Mouse (Mus musculus): ENCODE data around the gene Foxred2. TPM values are rescaled to one million over a fixed set of nuclear protein-coding genes. Genes with fewer than 3 reads are reported as not detected.

Gene Foxred2
- polyA plus RNA-seq, 1 experiment from 2014 or later, result 5.6 TPM

DNA sequence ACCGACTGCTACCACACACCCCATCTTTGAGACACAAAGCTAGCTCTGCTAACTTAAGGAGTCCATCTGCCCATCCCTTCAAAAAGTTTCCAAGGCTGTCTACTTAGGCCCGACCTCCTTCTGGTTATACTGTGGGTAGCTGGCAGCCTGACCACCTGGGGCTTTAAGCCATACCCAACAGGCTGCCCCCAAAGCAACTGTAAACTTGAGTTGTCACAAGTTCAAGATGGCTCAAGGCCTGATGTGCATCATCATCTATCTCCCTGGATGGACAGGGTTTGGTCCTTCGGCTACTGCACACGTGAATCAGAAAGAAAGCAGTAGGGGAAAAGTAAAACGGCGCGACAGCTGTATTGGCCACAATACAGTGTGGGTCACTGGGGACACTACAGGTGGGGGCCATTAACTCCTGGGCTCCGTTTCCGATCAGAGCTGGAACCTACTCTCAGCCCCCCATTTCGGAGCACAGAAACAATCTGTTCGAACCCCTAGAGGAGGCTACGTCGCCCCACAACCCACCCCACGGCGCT lies 13.5 kb upstream of the Foxred2 start:
- WGBS, result 2% methylated on average over 15 of the region's 15 CpGs
- peaks cover 19% of the 10 kb centered on the region for H3K4me1 ChIP-seq
- no peaks in the 10 kb centered on the region for H3K9me3 ChIP-seq (replicated peaks)
- H3K27me3 ChIP-seq, result 0 out of 2 replicates have a peak, but pooled peaks cover 3% of the 10 kb centered on the region
- ATAC-seq (replicated peaks; ENCODE audit: low FRiP score), result no peak; the same call in 1 of the 2 replicates
- peak overlapping the region; percentile 89 for H3K9ac ChIP-seq
- peak overlapping the region; percentile 89 for H3K4me3 ChIP-seq (replicated peaks)
- H3K27ac ChIP-seq, result peak overlapping the region; percentile 99
- H3K4me2 ChIP-seq, result peak overlapping the region; percentile 86
- H3K36me3 ChIP-seq, result peaks cover 37% of the 10 kb centered on the region

- no peak for ATAC-seq (replicated peaks; ENCODE audit: low FRiP score)
- Histone ChIP-seq H3K36me3 (peaks cover 86% of the 10 kb centered on the region), H3K4me2 (no peak overlapping the region), H3K4me3 (replicated peaks) (no peak overlapping the region), H3K9me3 (replicated peaks) (no peaks in the 10 kb centered on the region), H3K9ac (no peak overlapping the region), H3K27ac (no peak overlapping the region), H3K4me1 (peaks cover 13% of the 10 kb centered on the region), H3K27me3 (no peaks in the 10 kb centered on the region)
- 79% methylated on average over 9 of the region's 9 CpGs for WGBS
Measured at GRCm38 (mm10) chr15:77965117-77965528, 8.6 kb upstream of the Foxred2 start.

GRCm38 (mm10) chr15:77962447-77962846 lies 5.9 kb upstream of the Foxred2 start:
- no peak overlapping the region for H3K9ac ChIP-seq
- no peaks in the 10 kb centered on the region for H3K27me3 ChIP-seq
- H3K9me3 ChIP-seq (replicated peaks), result no peaks in the 10 kb centered on the region
- no peak overlapping the region for H3K27ac ChIP-seq
- no peak overlapping the region for H3K4me3 ChIP-seq (replicated peaks)
- 98% methylated on average over 5 of the region's 5 CpGs for WGBS
- no peak overlapping the region for H3K4me2 ChIP-seq
- peaks cover 3% of the 10 kb centered on the region for H3K4me1 ChIP-seq
- no peak for ATAC-seq (replicated peaks; ENCODE audit: low FRiP score)
- peaks cover 95% of the 10 kb centered on the region for H3K36me3 ChIP-seq

DNA sequence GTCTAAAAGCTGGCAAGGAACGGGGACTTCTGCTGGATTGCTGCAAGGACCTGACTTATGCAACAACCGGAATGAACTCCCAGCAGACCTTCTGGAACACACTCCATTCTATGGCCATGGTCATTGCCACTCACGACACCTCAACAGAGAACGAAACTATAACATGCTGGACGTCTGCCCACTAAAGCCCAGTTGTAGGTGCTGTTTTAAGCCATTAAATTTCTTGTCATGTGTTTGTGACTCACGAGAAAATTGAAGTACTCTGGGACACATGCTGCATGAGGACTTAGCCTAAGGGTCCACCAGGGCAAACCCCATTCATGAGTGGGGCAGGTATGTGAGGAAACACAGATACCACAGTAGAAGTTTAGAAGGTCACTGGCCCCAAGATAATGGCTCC lies 4.2 kb upstream of the Foxred2 start:
- Histone ChIP-seq H3K36me3 (peaks cover 78% of the 10 kb centered on the region), H3K27me3 (peaks cover 9% of the 10 kb centered on the region)
- WGBS, result 91% methylated on average over 6 of the region's 6 CpGs

DNA sequence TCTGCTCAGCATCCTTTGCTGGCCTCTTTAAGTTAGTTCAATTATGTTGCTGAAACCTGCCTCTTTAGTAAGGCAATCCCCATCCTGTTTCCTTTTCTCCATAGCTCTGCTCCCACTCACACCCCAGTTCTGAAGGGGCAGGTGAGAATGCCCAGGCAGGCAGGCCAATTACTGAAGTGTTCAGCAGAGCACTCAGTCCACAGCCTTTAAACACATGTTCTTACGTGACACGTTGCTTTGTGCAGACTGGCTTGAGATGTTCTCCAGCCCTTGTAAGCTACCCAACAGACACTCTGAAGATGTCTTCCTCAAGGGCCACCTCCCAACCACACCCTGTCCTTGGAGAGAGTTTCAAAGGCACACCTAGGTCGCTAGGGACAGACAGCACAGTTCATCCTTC lies 1.5 kb upstream of the Foxred2 start:
- no peak for ATAC-seq (replicated peaks; ENCODE audit: low FRiP score)
- Histone ChIP-seq H3K9ac (no peak overlapping the region), H3K4me1 (peaks cover 26% of the 10 kb centered on the region), H3K27ac (no peak overlapping the region), H3K4me2 (no peak overlapping the region), H3K27me3 (peaks cover 18% of the 10 kb centered on the region), H3K9me3 (replicated peaks) (no peaks in the 10 kb centered on the region), H3K36me3 (peaks cover 51% of the 10 kb centered on the region), H3K4me3 (replicated peaks) (no peak overlapping the region)
- WGBS, result 65% methylated on average over 3 of the region's 3 CpGs

More for the DNA sequence above, 4.2 kb upstream of the Foxred2 start:
- Histone ChIP-seq H3K9ac (no peak overlapping the region), H3K4me3 (replicated peaks) (no peak overlapping the region), H3K27ac (no peak overlapping the region), H3K9me3 (replicated peaks) (no peaks in the 10 kb centered on the region), H3K4me1 (peaks cover 21% of the 10 kb centered on the region), H3K4me2 (no peak overlapping the region)
- no peak for ATAC-seq (replicated peaks; ENCODE audit: low FRiP score)

- Histone ChIP-seq H3K9me3 (replicated peaks) (no peaks in the 10 kb centered on the region), H3K27ac (no peak overlapping the region), H3K9ac (no peak overlapping the region), H3K4me3 (replicated peaks) (no peak overlapping the region), H3K27me3 (peaks cover 18% of the 10 kb centered on the region), H3K4me2 (no peak overlapping the region), H3K36me3 (peaks cover 47% of the 10 kb centered on the region), H3K4me1 (peaks cover 26% of the 10 kb centered on the region)
- no peak for ATAC-seq (replicated peaks; ENCODE audit: low FRiP score)
- 34% methylated on average over 5 of the region's 5 CpGs for WGBS
Measured at GRCm38 (mm10) chr15:77957625-77958024, 1.1 kb upstream of the Foxred2 start.

DNA sequence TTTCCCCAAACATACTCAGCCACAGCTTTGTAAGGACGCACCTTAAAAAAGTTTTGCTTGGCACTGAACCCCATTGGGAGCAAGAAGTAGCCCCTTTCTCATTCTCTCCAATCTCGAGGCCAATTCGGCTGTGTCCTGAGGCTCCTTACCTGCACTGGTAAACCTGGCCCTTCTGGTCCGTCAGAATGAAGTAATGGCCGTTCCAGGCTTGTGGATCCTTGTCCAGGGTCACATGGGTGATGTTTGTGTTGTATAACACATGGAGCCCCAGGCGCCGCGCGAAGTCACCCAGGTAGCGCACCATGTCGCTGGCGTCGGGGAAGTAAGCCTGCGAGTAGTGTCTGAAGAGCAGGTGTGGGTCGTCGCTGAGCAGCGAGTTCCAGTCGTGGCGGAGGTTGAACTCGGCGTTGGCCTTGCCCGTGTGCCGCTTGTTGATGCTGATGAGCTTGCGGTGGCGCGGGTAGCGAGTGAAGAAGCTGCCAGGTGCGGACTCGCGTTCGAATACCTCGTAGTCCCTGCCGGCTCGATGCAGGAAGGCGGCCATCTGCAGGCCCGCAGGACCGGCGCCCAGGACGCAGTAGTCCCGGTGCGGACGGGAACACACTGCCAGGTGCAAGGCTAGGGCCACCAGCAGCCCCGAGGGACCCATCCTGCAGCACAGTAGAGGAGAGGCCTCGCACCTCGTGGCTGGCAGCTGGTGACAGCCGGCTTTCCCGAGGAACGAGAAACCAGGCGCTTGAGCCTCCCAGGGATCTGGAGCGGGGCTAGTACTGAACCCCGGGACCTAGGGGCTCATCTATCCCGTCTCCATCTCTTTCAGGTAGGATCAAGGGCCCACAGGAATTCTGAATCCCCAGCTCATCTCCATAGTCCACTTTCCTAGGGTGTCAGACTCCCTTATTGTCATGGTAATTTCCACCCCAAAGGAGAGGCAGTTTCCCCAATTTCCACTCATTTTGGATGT lies 800 bp downstream of the Foxred2 start:
- Histone ChIP-seq H3K9ac (peak overlapping the region; percentile 36), H3K36me3 (peaks cover 28% of the 10 kb centered on the region), H3K4me3 (replicated peaks) (peak overlapping the region; percentile 64), H3K4me2 (peak overlapping the region; percentile 91), H3K27me3 (peaks cover 18% of the 10 kb centered on the region), H3K4me1 (peaks cover 26% of the 10 kb centered on the region), H3K27ac (no peak overlapping the region), H3K9me3 (replicated peaks) (no peaks in the 10 kb centered on the region)
- WGBS, result 6% methylated on average over 52 of the region's 52 CpGs
- ATAC-seq (replicated peaks; ENCODE audit: low FRiP score), result peak; percentile 62

DNA sequence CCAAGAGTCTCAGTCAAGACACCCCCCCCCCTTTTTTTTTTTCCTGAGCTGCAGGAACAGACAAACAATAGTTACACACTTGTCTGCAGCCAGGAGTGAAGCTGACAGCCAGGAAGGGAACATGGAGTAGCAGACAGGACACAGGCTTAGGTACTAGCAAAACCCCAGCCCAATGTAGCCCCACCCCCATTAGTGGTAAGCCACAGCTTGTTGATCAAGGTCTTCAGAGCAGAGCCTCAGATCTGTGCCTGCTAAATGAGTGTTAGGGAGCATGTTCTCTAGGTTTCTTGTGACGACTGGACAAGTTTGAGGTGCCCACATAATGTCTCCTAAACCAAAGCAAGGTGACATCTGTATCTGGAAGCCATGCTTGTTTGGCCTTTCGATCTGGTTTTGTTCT lies 2.2 kb downstream of the Foxred2 start:
- Histone ChIP-seq H3K36me3 (peaks cover 14% of the 10 kb centered on the region), H3K4me1 (peaks cover 26% of the 10 kb centered on the region), H3K27me3 (peaks cover 18% of the 10 kb centered on the region), H3K4me2 (no peak overlapping the region), H3K9me3 (replicated peaks) (no peaks in the 10 kb centered on the region), H3K4me3 (replicated peaks) (no peak overlapping the region), H3K27ac (no peak overlapping the region), H3K9ac (no peak overlapping the region)
- no peak for ATAC-seq (replicated peaks; ENCODE audit: low FRiP score)
- WGBS, result 94% methylated on average over 2 of the region's 2 CpGs

GRCm38 (mm10) chr15:77952921-77953320 lies 3.6 kb downstream of the Foxred2 start:
- H3K9me3 ChIP-seq (replicated peaks), result no peaks in the 10 kb centered on the region
- peaks cover 18% of the 10 kb centered on the region for H3K27me3 ChIP-seq
- no peaks in the 10 kb centered on the region for H3K36me3 ChIP-seq
- 85% methylated on average over 3 of the region's 3 CpGs for WGBS
- no peak for ATAC-seq (replicated peaks; ENCODE audit: low FRiP score)
- H3K27ac ChIP-seq, result no peak overlapping the region
- H3K4me1 ChIP-seq, result peaks cover 26% of the 10 kb centered on the region
- H3K4me2 ChIP-seq, result no peak overlapping the region
- H3K9ac ChIP-seq, result no peak overlapping the region
- no peak overlapping the region for H3K4me3 ChIP-seq (replicated peaks)

DNA sequence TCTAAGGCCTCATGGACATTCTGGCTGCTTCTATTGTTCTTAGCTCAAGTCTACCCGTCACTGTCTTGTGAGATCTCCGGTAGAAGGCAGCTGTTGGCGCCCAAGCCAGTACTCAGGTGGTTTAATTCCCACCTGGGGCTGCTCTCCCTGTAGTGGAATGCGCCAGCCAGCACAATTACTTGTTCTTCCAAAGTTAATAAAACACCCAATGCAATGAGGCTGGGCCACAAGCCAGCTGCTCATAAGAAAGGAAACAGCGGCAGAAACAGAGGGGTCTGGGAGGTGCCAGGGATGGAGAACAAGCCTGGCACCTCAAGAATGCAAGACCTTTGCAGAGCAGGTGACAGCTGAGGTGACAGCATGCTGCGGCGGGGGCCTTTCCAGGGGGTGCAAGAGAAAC lies 7.5 kb downstream of the Foxred2 start:
- Histone ChIP-seq H3K4me3 (replicated peaks) (no peak overlapping the region), H3K4me1 (no peaks in the 10 kb centered on the region), H3K27ac (no peak overlapping the region), H3K4me2 (no peak overlapping the region), H3K36me3 (no peaks in the 10 kb centered on the region), H3K9me3 (replicated peaks) (no peaks in the 10 kb centered on the region), H3K27me3 (0 out of 2 replicates have a peak, but pooled peaks cover 4% of the 10 kb centered on the region), H3K9ac (no peak overlapping the region)
- no peak for ATAC-seq (replicated peaks; ENCODE audit: low FRiP score)
- WGBS, result 87% methylated on average over 7 of the region's 7 CpGs

DNA sequence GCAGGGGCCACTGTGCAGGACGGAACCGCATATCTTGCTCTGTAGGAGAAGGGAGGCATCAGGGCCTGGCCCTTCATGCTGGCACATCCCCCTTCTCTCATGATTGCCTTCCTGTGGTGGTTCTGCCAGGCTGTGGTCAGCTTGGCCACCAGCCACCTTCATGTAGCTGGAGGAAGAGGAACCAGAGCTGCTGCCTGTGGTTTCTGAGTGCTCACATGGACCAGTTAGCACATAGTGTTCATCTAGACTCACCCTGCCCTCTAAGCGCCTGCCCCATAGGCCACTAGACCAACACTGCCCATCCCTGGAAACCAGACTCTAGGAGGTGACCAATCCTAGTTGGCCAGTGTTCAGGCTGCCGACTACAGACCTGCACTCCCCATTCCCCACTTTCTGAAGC lies 10.8 kb downstream of the Foxred2 start:
- no peak overlapping the region for H3K4me2 ChIP-seq
- no peak overlapping the region for H3K4me3 ChIP-seq (replicated peaks)
- H3K27ac ChIP-seq, result no peak overlapping the region
- no peak overlapping the region for H3K9ac ChIP-seq
- no peaks in the 10 kb centered on the region for H3K4me1 ChIP-seq
- ATAC-seq (replicated peaks; ENCODE audit: low FRiP score), result no peak
- WGBS, result 80% methylated on average over 4 of the region's 4 CpGs
- H3K36me3 ChIP-seq, result 0 out of 2 replicates have a peak, but pooled peaks cover 9% of the 10 kb centered on the region
- no peaks in the 10 kb centered on the region for H3K27me3 ChIP-seq
- no peaks in the 10 kb centered on the region for H3K9me3 ChIP-seq (replicated peaks)

DNA sequence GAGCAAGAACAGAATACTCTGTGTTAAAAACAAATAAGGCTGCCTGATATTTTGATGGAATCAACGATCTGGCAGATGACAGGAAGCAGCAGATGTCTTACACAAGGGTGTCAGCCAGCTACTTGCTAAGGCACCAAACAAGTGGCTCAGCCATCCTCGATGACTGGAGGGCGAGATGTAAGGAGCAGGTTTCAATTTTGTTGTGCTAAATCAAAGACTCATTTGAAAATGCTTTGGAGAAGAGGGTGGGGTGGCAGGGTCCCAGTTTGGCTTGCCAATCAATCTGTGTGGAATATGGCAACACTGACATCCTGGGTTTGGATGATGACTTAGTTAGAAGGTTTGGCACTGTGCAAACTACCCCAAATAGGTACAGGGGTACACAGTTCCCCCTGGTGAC lies 15.0 kb downstream of the Foxred2 start:
- WGBS, result 87% methylated on average over 3 of the region's 3 CpGs
- Histone ChIP-seq H3K9me3 (replicated peaks) (no peaks in the 10 kb centered on the region), H3K4me1 (no peaks in the 10 kb centered on the region), H3K36me3 (0 out of 2 replicates have a peak, but pooled peaks cover 9% of the 10 kb centered on the region), H3K4me2 (no peak overlapping the region), H3K4me3 (replicated peaks) (no peak overlapping the region), H3K27ac (no peak overlapping the region), H3K9ac (no peak overlapping the region), H3K27me3 (no peaks in the 10 kb centered on the region)
- ATAC-seq (replicated peaks; ENCODE audit: low FRiP score), result no peak

Measured in kidney, embryonic 15.5 days (tissue).